Mouse (Mus musculus) cerebral cortex, adult 2 months (tissue): ENCODE data around the gene Capn15.

Experiments used
- WGBS: fragments of 180-500 bp; shearing (Covaris S2); methylation state at CpG from one replicate; pipeline ENCODE4 v1.1.7; 2018; 5-methylcytosine and 5-hydroxymethylcytosine counted together

The Capn15 gene

DNA sequence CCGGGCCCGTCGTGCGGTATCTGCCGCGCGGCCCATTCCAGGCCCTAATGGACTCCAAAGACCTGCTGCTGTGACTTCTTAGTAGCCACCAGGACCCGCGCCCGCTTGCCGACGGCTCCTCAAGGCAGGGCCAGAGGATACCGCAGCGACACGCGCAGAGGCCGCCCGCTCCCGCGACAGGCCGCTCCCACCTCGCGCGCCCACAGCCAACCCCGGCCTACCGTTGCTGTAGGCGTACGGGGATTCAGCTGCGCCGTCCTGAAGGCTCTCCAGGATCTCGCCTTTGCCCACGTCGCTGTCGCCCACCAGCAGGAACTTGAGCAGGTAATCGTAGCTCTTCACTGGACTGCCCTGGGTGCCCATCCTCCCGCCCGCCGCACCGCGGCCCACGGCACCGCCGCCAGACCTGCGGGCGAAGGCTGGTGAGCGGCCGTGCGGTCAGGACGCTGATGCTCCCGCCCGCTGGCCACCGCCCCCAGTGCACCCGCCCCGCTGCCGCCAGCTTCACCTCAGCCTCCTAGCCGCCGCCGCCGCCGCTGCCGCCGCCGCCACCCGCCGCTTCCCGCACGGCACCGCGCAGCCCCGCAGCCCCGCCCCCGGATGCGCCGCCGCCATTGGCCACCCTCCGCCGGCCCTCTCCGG, 66.3 kb downstream of the Capn15 start, which contains the start of gene Rab40c:
Gene Rab40c, minus strand, starts transcription at position 584 of the 642 bp plus-strand sequence.
- WGBS = 1% methylated on average over 70 of the region's 78 CpGs

GRCm38 (mm10) chr17:25918037-25918750, 67.4 kb downstream of the Capn15 start:
- WGBS = 46% methylated on average over 9 of the region's 9 CpGs

DNA sequence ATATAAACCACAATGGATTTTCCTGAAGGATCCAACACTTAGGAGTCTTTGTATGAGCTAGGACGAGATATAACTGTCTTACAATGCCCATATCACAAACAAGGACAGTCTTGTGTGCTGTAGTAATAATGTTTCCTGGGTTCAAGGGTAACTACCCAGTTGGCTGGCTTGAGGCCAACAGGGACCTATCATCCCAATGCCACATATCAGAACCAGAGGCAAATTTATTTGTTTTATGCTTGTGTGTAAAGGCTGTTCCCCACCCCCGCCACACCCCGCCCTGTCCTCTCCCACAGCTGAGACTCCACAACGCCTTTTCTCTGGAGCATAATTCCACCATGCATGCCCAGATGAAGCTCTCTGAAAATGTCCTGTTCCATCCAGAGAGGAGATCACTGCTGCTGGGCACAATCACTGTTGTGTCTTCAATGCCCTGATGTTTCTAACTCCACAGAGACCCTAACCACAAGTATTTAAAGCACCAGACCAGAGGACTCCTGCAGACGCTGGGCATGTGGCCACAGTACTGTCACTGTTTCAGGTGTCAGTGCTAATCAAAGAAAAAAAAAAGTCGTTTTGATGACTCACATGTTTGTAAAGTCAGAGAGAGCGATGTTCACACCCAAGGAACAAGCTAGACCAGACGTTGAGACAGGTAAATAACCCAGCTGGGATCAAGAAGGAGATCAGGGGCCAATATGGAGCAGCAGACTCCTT, 68.5 kb downstream of the Capn15 start:
- WGBS = 57% methylated on average over 8 of the region's 8 CpGs

DNA sequence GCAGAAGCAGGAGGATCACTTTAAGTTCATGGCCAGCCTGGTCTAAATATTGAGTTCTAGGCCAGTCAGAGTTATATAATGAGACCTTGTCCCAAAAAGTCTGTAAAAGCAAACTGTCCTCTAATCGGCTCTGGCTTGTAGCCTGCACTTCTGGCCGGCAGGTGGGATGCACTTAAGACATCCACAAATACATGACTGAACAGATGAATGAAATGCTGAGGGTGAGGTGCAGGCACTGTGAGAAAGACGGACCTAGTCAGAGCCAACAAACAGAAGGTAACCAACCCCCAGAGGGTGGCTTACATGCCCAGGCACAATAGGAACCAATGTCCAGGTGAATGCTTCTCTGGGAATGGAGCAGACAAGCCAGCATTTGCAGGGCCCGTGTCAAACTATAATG, 71.3 kb downstream of the Capn15 start:
- 39% methylated on average over 4 of the region's 4 CpGs for WGBS

GRCm38 (mm10) chr17:25913877-25914275, 71.7 kb downstream of the Capn15 start:
- WGBS = 24% methylated on average over 1 of the region's 1 CpGs

- WGBS = 39% methylated on average over 14 of the region's 14 CpGs
Measured at GRCm38 (mm10) chr17:25913186-25913876, 72.3 kb downstream of the Capn15 start.

DNA sequence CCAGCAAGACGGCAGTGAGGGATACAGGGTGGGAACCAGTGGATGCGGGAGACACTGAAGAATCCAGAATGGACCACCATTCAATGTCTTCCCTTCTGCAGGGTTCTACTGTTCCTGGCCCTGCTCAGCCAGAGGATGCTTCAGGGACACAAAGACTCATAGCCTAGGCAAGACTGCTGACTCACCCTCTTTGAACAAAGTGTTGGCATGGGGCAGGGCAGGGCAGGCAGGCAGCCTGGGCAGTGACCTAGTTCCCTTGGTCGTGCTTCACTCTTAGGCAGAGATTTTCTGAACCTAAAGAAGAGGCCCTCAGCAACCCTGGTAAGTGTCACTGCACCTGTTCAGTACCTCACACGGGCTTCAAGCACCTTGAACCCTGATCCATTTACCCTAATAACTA, 73.8 kb downstream of the Capn15 start:
- WGBS = 65% methylated on average over 4 of the region's 4 CpGs
